Mouse (Mus musculus): ENCODE results near the gene Gdf3. TPM values are rescaled to one million over a fixed set of nuclear protein-coding genes. Genes with fewer than 3 reads are reported as not detected.
"Not testable (repeated sequence)": the region's sequence is repeated elsewhere in the genome, so short reads cannot be mapped to it uniquely, and the experiment has no call there.

Gdf3 gene
- polyA plus RNA-seq (2015; fragmentation: Nextera tagmentation; extraction: Ambion mirVana): not detected in 2 replicates

DNA sequence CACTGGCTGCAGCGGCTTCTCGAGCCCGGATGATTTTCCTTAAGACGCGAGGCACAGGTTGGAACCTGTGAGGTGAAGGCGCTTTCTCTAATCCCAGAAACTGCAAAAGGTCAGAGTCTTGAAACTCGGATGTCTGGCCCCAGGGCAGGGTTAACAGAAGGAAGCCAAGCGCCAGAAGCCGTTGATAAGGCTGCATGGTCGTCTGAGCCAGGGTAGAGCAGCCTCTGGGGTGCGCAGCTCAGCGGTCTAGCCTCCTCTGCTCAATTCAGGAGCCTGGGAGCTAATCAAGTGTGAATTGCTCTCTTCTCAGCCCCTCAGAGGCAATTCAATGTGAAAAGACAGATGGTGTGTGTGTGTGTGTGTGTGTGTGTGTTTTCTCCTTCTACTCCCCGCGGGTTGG lies at the start of gene Gdf3:
Gene Gdf3 (minus strand): TSS at position 317 of the 400 bp plus-strand sequence.
- Histone ChIP-seq H3K36me3 (ENCODE audit: control insufficient read depth, insufficient read depth, low read length) (no peaks in the 10 kb centered on the region), H3K9me3 (ENCODE audit: control insufficient read depth, low read length) (no peaks in the 10 kb centered on the region), H3K4me2 (replicated peaks; ENCODE audit: low read depth) (no peak within 1 kb of the TSS), H3K9ac (ENCODE audit: low read length) (no peak within 1 kb of the TSS), H3K27ac (replicated peaks) (no peak within 1 kb of the TSS), H3K27me3 (ENCODE audit: control insufficient read depth, insufficient read depth, low read length) (no peaks in the 10 kb centered on the region), H3K4me1 (replicated peaks; ENCODE audit: control insufficient read depth, insufficient read depth) (no peaks in the 10 kb centered on the region), H3K4me3 (ENCODE audit: low read depth, low read length) (no peak within 1 kb of the TSS)
- WGBS: 39% methylated on average over 14 of the region's 14 CpGs
- TF ChIP-seq EP300 (optimal IDR thresholded peaks at IDR 0.05): no peak
- no peak for TF ChIP-seq CTCF (IDR thresholded peaks at IDR 0.05; ENCODE audit: low read depth)
- ATAC-seq (ENCODE audit: low FRiP score, low TSS enrichment) (no peak), DNase-seq (ENCODE audit: low spot score) (no peak)

DNA sequence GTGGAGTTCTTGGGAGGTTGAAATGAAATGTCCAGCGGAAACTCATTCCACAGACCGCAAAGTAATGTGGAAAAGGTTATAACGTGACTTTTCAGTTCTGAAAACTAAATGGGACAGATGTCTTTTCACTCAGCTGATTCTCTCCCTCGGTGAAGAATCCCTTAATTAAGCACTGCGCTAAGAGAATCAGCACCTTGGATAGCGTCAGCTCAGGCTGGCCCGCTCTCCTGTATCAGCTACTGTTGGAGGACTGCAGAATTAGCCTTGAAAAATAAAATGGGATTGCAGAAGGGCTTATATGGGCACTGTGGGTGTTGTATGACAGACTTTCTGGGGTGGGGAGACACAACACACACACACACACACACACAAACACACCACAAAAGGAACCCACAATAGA lies 49.7 kb upstream of the Gdf3 start:
- Histone ChIP-seq H3K4me3 (ENCODE audit: low read depth, low read length) (no peak overlapping the region), H3K27me3 (ENCODE audit: control insufficient read depth, insufficient read depth, low read length) (no peaks in the 10 kb centered on the region), H3K9me3 (ENCODE audit: control insufficient read depth, low read length) (no peaks in the 10 kb centered on the region), H3K9ac (ENCODE audit: low read length) (no peak overlapping the region), H3K27ac (replicated peaks) (no peak overlapping the region), H3K4me2 (replicated peaks; ENCODE audit: low read depth) (no peak overlapping the region), H3K36me3 (ENCODE audit: control insufficient read depth, insufficient read depth, low read length) (no peaks in the 10 kb centered on the region), H3K4me1 (replicated peaks; ENCODE audit: control insufficient read depth, insufficient read depth) (no peaks in the 10 kb centered on the region)
- 11% methylated on average over 7 of the region's 7 CpGs for WGBS
- ATAC-seq (ENCODE audit: low FRiP score, low TSS enrichment): no peak
- no peak for TF ChIP-seq CTCF (IDR thresholded peaks at IDR 0.05; ENCODE audit: low read depth)
- no peak for TF ChIP-seq EP300 (optimal IDR thresholded peaks at IDR 0.05)
- peak; percentile 35 for DNase-seq (ENCODE audit: low spot score)

DNA sequence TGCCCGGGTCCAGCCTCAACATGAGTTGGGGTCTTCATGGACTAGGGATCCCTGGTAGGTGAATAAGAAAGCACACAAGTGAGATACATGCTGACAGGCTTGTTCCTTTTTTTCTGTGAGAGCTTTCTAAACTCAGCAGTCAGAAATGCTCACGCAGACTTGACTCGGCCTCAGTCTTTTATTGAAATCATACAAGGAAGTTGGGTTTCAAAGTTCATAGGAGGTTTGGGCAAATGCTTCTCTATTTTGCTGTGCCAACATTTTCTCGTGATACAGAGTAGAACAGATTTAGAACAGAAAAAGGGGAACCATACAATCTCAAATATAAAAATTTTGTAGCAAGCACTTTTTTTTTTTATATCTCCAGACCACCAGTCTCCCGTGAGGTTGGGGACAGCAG lies 47.7 kb upstream of the Gdf3 start:
- TF ChIP-seq CTCF (IDR thresholded peaks at IDR 0.05; ENCODE audit: low read depth): no peak
- no peak for TF ChIP-seq EP300 (optimal IDR thresholded peaks at IDR 0.05)
- no peaks in the 10 kb centered on the region for H3K27me3 ChIP-seq (ENCODE audit: control insufficient read depth, insufficient read depth, low read length)

DNA sequence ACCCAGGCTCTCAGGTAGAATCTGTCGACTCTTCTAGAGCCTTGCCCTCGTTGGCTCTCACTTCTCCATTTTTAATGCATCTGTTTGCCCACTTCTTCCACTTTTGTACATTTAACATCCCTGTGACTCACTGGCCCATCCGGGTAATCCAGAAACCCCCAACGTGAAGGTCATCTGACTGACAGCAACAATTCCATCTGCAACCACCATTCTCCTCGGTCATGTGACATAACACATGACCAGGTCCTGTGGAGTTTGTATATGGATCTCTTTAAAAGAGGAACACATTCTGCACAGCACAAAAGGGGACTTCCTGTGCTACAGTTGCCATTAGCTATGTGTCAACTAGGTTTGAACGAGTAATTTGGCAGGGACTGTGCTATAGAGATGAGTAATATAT lies 44.4 kb upstream of the Gdf3 start:
- no peaks in the 10 kb centered on the region for H3K36me3 ChIP-seq (ENCODE audit: control insufficient read depth, insufficient read depth, low read length)
- H3K4me3 ChIP-seq (ENCODE audit: low read depth, low read length): no peak overlapping the region
- H3K4me2 ChIP-seq (replicated peaks; ENCODE audit: low read depth): no peak overlapping the region
- DNase-seq (ENCODE audit: low spot score) (no peak), ATAC-seq (ENCODE audit: low FRiP score, low TSS enrichment) (0 out of 2 replicates have a peak, but pooled peaks have one; percentile 24)
- no peaks in the 10 kb centered on the region for H3K9me3 ChIP-seq (ENCODE audit: control insufficient read depth, low read length)
- H3K27ac ChIP-seq (replicated peaks): no peak overlapping the region
- no peaks in the 10 kb centered on the region for H3K4me1 ChIP-seq (replicated peaks; ENCODE audit: control insufficient read depth, insufficient read depth)
- H3K9ac ChIP-seq (ENCODE audit: low read length): no peak overlapping the region
- 79% methylated on average over 6 of the region's 6 CpGs for WGBS
- H3K27me3 ChIP-seq (ENCODE audit: control insufficient read depth, insufficient read depth, low read length): no peaks in the 10 kb centered on the region
- TF ChIP-seq CTCF (IDR thresholded peaks at IDR 0.05; ENCODE audit: low read depth) (no peak), EP300 (optimal IDR thresholded peaks at IDR 0.05) (no peak)

More for the DNA sequence above, 47.7 kb upstream of the Gdf3 start:
- H3K36me3 ChIP-seq (ENCODE audit: control insufficient read depth, insufficient read depth, low read length): no peaks in the 10 kb centered on the region
- ATAC-seq (ENCODE audit: low FRiP score, low TSS enrichment) (no peak), DNase-seq (ENCODE audit: low spot score) (no peak)
- 75% methylated on average over 5 of the region's 5 CpGs for WGBS
- H3K9ac ChIP-seq (ENCODE audit: low read length): no peak overlapping the region
- no peak overlapping the region for H3K27ac ChIP-seq (replicated peaks)
- no peaks in the 10 kb centered on the region for H3K9me3 ChIP-seq (ENCODE audit: control insufficient read depth, low read length)
- no peaks in the 10 kb centered on the region for H3K4me1 ChIP-seq (replicated peaks; ENCODE audit: control insufficient read depth, insufficient read depth)
- no peak overlapping the region for H3K4me2 ChIP-seq (replicated peaks; ENCODE audit: low read depth)
- no peak overlapping the region for H3K4me3 ChIP-seq (ENCODE audit: low read depth, low read length)

DNA sequence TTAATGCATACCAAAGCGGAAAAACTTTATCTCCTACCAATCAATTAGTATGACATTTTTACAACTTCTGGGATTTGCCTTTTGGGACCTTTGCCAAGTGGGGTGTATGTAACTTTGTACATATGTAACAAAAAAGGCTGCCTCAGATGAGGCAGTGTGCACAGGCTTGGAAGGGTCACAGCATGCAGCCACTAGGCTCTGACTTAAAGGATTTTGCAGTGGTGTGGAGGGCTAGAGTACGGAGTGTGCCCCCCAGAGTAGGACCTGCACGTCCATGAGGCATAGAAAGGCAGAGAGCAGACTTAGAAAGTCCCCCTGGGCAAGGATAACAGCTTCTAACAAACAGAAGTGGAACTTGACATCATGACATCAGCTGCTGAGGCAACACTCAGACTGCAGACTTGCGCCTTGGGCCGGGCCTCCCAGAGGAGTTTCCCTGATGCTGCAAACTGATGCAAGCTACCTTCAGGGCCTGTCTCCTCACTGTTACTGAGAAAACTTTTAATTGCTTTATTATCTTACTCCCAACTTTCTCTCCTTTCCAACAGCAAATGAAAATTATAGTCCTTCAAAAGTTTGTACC lies 40.6 kb upstream of the Gdf3 start:
- H3K9ac ChIP-seq (ENCODE audit: low read length): no peak overlapping the region
- no peak overlapping the region for H3K27ac ChIP-seq (replicated peaks)
- no peaks in the 10 kb centered on the region for H3K4me1 ChIP-seq (replicated peaks; ENCODE audit: control insufficient read depth, insufficient read depth)
- 62% methylated on average over 5 of the region's 5 CpGs for WGBS
- H3K4me3 ChIP-seq (ENCODE audit: low read depth, low read length): no peak overlapping the region
- no peaks in the 10 kb centered on the region for H3K36me3 ChIP-seq (ENCODE audit: control insufficient read depth, insufficient read depth, low read length)
- no peaks in the 10 kb centered on the region for H3K27me3 ChIP-seq (ENCODE audit: control insufficient read depth, insufficient read depth, low read length)
- no peaks in the 10 kb centered on the region for H3K9me3 ChIP-seq (ENCODE audit: control insufficient read depth, low read length)
- no peak overlapping the region for H3K4me2 ChIP-seq (replicated peaks; ENCODE audit: low read depth)
- TF ChIP-seq CTCF (IDR thresholded peaks at IDR 0.05; ENCODE audit: low read depth): no peak
- DNase-seq (ENCODE audit: low spot score) (no peak), ATAC-seq (ENCODE audit: low FRiP score, low TSS enrichment) (no peak)

DNA sequence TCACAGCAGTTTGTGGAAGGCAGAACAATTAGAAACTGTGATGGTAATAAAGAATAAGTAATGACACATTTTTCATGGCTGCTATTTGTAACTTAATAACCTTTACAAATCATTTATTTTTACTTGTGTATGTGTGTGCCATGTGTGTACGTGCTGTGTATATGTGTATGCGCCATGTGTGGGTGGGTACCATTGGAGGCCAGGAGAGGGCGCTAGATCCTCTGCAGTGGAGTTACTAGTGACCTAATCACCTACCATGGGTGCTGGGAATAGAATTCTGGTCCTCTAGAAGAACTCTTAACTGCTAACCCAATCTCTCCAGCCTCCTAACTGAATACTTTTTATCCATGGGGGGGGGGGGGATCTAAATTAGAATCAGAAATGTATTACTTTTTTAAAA lies 40.0 kb upstream of the Gdf3 start:
- ATAC-seq (ENCODE audit: low FRiP score, low TSS enrichment): no peak
- TF ChIP-seq CTCF (IDR thresholded peaks at IDR 0.05; ENCODE audit: low read depth): no peak
- no peak for TF ChIP-seq EP300 (optimal IDR thresholded peaks at IDR 0.05)
- Histone ChIP-seq H3K9me3 (ENCODE audit: control insufficient read depth, low read length) (no peaks in the 10 kb centered on the region), H3K9ac (ENCODE audit: low read length) (no peak overlapping the region), H3K27me3 (ENCODE audit: control insufficient read depth, insufficient read depth, low read length) (no peaks in the 10 kb centered on the region), H3K27ac (replicated peaks) (no peak overlapping the region), H3K4me2 (replicated peaks; ENCODE audit: low read depth) (no peak overlapping the region), H3K4me1 (replicated peaks; ENCODE audit: control insufficient read depth, insufficient read depth) (no peaks in the 10 kb centered on the region), H3K36me3 (ENCODE audit: control insufficient read depth, insufficient read depth, low read length) (no peaks in the 10 kb centered on the region), H3K4me3 (ENCODE audit: low read depth, low read length) (no peak overlapping the region)
- no peak for DNase-seq (ENCODE audit: low spot score)
- WGBS: 83% methylated on average over 3 of the region's 3 CpGs

DNA sequence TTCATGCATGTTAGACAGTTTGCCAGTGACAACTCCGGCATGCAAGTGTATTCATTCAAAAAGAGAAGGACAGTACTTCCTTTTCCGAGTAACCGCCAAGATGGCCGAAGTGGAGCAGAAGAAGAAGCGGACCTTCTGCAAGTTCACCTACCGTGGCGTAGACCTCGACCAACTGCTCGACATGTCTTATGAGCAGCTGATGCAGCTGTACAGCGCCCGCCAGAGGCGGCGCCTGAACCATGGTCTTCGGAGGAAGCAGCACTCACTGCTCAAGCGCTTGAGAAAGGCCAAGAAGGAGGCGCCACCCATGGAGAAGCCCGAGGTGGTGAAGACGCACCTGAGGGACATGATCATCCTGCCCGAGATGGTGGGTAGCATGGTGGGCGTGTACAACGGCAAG lies 34.3 kb upstream of the Gdf3 start:
- not testable (repeated sequence) for H3K27me3 ChIP-seq (ENCODE audit: control insufficient read depth, insufficient read depth, low read length); H3K9me3 ChIP-seq (ENCODE audit: control insufficient read depth, low read length); DNase-seq (ENCODE audit: low spot score); H3K4me2 ChIP-seq (replicated peaks; ENCODE audit: low read depth); H3K9ac ChIP-seq (ENCODE audit: low read length); H3K4me1 ChIP-seq (replicated peaks; ENCODE audit: control insufficient read depth, insufficient read depth); H3K36me3 ChIP-seq (ENCODE audit: control insufficient read depth, insufficient read depth, low read length); H3K4me3 ChIP-seq (ENCODE audit: low read depth, low read length); H3K27ac ChIP-seq (replicated peaks); ATAC-seq (ENCODE audit: low FRiP score, low TSS enrichment)
- WGBS: 92% methylated on average over 20 of the region's 21 CpGs

DNA sequence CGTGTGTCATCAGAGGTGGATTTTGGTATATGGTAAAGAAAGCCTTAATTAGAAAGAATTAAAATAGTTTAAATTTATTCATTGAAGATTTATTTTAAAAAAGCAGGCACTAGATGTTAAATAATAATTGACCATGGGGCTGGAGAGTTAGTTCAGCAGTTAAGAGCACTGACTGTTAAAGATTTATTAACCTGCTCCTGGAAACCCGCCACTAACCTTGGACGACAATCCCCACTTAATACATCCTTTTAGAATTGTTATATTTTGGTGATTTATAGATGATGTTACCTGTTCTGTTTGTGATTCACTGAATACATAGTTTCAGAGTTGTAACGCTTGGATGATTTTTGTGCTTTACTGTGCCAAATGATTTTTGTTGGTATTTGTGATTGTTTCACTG lies 27.7 kb upstream of the Gdf3 start:
- H3K36me3 ChIP-seq (ENCODE audit: control insufficient read depth, insufficient read depth, low read length); H3K4me3 ChIP-seq (ENCODE audit: low read depth, low read length); H3K27me3 ChIP-seq (ENCODE audit: control insufficient read depth, insufficient read depth, low read length); H3K9me3 ChIP-seq (ENCODE audit: control insufficient read depth, low read length); DNase-seq (ENCODE audit: low spot score); H3K4me2 ChIP-seq (replicated peaks; ENCODE audit: low read depth); H3K27ac ChIP-seq (replicated peaks); H3K4me1 ChIP-seq (replicated peaks; ENCODE audit: control insufficient read depth, insufficient read depth); H3K9ac ChIP-seq (ENCODE audit: low read length); ATAC-seq (ENCODE audit: low FRiP score, low TSS enrichment): not testable (repeated sequence)
- 55% methylated on average over 4 of the region's 4 CpGs for WGBS
